Mouse (Mus musculus) embryonic facial prominence, embryonic 11.5 days (tissue): ENCODE results near the gene 0610030E20Rik. TPM values are rescaled to one million over a fixed set of nuclear protein-coding genes. Genes with fewer than 3 reads are reported as not detected.

Experiments used
- ATAC-seq: fragments of 200-750 bp; cut with Nextera tagmentation; replicated peaks from 2 replicates; pipeline ENCODE4 v1.8.0; 2017; ENCODE audit warnings: low read depth; ENCODE audit not compliant: insufficient number of reproducible peaks, low FRiP score, low TSS enrichment
- DNase-seq: peaks from one replicate; pipeline ENCODE4 v3.0.0-alpha.2; 2015; ENCODE audit warnings: low spot score
- H3K27ac ChIP-seq: fragments of 300-500 bp; sonication (generic); replicated peaks from 2 replicates; pipeline ENCODE4 v1.5.1; 2014; ENCODE audit warnings: mild to moderate bottlenecking, low read depth, low read length, control low read depth
- H3K27me3 ChIP-seq: fragments of 300-500 bp; sonication (generic); 2 replicates; pipeline ENCODE4 v1.6.1; 2014; ENCODE audit warnings: mild to moderate bottlenecking, low read length, moderate library complexity, mixed read lengths; ENCODE audit not compliant: control insufficient read depth, insufficient read depth
- H3K36me3 ChIP-seq: fragments of 300-500 bp; sonication (generic); replicated peaks from 2 replicates; pipeline ENCODE4 v1.6.1; 2014; ENCODE audit warnings: low read depth, mild to moderate bottlenecking, low read length, moderate library complexity, mixed read lengths; ENCODE audit not compliant: control insufficient read depth, insufficient read depth
- H3K4me1 ChIP-seq: fragments of 300-500 bp; sonication (generic); 2 replicates; pipeline ENCODE4 v1.6.1; 2014; ENCODE audit warnings: low read length, mixed read lengths; ENCODE audit not compliant: control insufficient read depth, insufficient read depth
- H3K4me2 ChIP-seq: fragments of 300-500 bp; sonication (generic); 2 replicates; pipeline ENCODE4 v1.6.1; 2014; ENCODE audit warnings: low read depth, mild to moderate bottlenecking, control low read depth, low read length, moderate library complexity
- H3K4me3 ChIP-seq: fragments of 300-500 bp; sonication (generic); 2 replicates; pipeline ENCODE4 v1.5.1; 2014; ENCODE audit warnings: low read depth, low read length, control low read depth
- H3K9ac ChIP-seq: fragments of 300-500 bp; sonication (generic); replicated peaks from 2 replicates; pipeline ENCODE4 v1.6.1; 2014; ENCODE audit warnings: mild to moderate bottlenecking, control low read depth, low read length
- H3K9me3 ChIP-seq: fragments of 300-500 bp; sonication (generic); replicated peaks from 2 replicates; pipeline ENCODE4 v1.6.1; 2016; ENCODE audit warnings: mild to moderate bottlenecking, low read length, inconsistent platforms, mixed read lengths; ENCODE audit not compliant: control insufficient read depth
- WGBS: fragments of 180-500 bp; shearing (Covaris S2); extraction: QIAGEN DNeasy Blood & Tissue Kit; methylation state at CpG from one replicate; pipeline ENCODE4 v1.1.7; 2014; 5-methylcytosine and 5-hydroxymethylcytosine counted together
- polyA plus RNA-seq: library from polyadenylated mRNA; unstranded; fragments of >200 nt; fragmentation: Nextera tagmentation; extraction: Ambion mirVana; gene quantifications from 2 replicates; pipeline ENCODE4 v1.2.1, GENCODE M21; 2014

The 0610030E20Rik gene
- polyA plus RNA-seq, 1 experiment from 2014 or later = 16.4 TPM

DNA sequence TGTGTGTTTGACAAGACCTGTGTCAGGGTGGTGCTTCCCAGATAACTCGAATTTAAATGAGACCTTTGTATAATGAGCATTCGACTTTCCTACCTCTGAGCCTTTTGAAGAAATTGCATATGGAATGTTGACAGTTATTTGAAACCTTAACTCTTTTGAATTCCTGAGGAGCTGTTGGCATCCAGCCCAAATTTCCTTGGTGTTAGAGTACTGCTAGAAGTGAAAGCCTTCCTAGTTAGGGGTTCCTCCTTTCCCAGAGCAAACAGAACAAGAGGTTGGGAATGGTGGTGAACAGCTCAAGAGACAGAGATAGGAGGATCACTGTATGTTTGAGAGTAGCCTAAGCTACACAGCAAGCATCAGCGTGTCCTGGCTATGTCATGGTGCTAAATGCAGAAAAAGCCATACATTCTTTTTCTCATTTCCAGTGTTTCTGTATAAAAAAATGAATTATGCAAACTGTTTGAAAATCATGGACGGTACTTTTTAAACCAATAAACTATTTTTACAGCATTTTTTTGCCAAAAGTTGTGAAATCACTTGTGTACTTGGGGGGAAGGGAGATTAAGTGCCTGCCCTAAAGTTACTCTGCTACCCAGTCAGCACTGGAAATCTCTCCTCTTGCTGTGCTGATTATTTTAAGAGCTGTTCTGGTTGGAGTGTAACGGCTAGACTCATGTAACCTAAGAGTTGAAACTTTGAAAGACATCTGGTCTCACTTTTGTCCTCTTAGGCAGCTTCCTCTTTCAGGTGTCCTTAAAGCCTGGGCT lies 5.7 kb downstream of the 0610030E20Rik start:
- no peak overlapping the region for H3K27ac ChIP-seq
- H3K4me2 ChIP-seq = no peak overlapping the region

DNA sequence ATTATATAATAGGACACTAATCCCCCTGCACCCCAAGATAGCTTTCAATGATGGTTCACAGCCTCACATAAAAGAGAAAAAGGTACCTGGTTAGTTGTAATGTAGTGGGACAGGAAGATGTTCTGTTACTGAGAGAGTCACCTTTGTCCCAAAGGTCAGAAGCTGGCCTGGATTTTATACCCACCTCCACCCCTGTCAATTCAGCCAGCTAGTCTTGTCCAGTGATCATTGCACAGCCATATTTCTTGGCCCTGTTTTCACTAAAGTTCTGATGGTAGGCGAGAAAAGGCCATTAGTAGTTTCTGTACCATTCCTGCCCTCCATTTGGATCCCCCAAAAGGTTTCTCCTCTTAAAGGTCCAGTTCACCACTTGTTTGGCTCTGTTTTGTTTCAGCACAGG lies 6.9 kb downstream of the 0610030E20Rik start:
- Histone ChIP-seq H3K27ac (no peak overlapping the region), H3K36me3 (no peaks in the 10 kb centered on the region), H3K4me2 (no peak overlapping the region), H3K9ac (no peak overlapping the region), H3K4me1 (no peaks in the 10 kb centered on the region; the same call in none of the 2 replicates), H3K9me3 (no peaks in the 10 kb centered on the region), H3K4me3 (no peak overlapping the region), H3K27me3 (no peaks in the 10 kb centered on the region)
- ATAC-seq (no peak), DNase-seq (no peak)
- WGBS = 75% methylated on average over 1 of the region's 1 CpGs

More for the DNA sequence above, 5.7 kb downstream of the 0610030E20Rik start:
- Histone ChIP-seq H3K4me1 (peaks cover 6% of the 10 kb centered on the region), H3K36me3 (no peaks in the 10 kb centered on the region), H3K27me3 (no peaks in the 10 kb centered on the region), H3K9ac (no peak overlapping the region), H3K9me3 (no peaks in the 10 kb centered on the region), H3K4me3 (no peak overlapping the region)
- ATAC-seq = no peak
- peak; percentile 68 for DNase-seq
- 53% methylated on average over 5 of the region's 5 CpGs for WGBS

DNA sequence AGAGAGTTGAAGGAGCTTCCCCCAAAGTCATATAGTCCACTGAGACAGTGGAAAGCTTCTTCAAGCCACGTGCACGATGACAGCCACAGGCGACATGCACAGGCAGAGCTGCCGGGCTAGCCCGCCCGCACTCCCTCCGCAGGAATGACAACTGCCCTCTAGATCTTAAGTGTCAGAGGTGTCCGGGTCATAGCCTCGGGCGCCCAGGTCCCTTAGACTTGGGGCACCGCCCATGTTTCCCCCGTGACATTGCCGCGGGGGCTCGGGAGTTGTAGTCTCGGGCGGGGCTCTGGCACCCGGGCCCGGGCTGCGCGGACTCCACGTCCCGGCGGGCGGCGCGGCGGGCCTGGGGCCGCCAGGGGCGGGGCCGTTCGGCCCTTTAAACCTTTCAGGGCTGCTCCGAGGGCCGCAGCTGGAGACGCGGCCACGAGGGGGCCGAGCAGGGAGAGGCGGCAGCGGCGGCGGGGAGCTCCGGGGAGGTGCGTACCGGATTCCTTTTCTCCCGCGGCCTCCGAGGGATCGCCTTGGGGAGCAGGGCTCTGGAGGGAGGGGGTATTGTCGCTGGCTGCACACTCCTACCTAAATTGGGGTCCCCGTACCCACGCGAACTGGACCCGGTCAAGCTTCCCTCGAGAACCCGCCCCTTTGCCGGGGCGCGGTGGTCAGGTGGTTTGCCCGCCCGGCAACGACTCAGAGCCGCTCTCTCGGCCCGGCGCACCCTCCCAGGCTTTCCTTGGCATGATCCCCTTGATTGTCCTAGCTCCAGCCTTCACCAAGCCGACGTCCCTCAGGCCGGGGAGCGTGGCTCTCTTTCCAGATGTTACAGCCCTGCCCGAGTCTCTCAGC lies 8.2 kb downstream of the 0610030E20Rik start, which contains the start of gene Tmem150a:
Tmem150a (plus strand) TSS at position 382 of the 846 bp plus-strand sequence.
- H3K4me2 ChIP-seq = peak within 1 kb of the TSS; percentile 97
- H3K4me1 ChIP-seq = no peaks in the 10 kb centered on the region; the same call in 1 of the 2 replicates
- H3K9me3 ChIP-seq = no peaks in the 10 kb centered on the region
- H3K27me3 ChIP-seq = no peaks in the 10 kb centered on the region
- no peak within 1 kb of the TSS for H3K27ac ChIP-seq
- DNase-seq = peak; percentile 85
- WGBS = under 1% methylated on average over 68 of the region's 71 CpGs
- ATAC-seq = peak; percentile 80
- peak within 1 kb of the TSS; percentile 56 for H3K4me3 ChIP-seq
- peaks cover 1% of the 10 kb centered on the region for H3K36me3 ChIP-seq
- peak within 1 kb of the TSS; percentile 72 for H3K9ac ChIP-seq

DNA sequence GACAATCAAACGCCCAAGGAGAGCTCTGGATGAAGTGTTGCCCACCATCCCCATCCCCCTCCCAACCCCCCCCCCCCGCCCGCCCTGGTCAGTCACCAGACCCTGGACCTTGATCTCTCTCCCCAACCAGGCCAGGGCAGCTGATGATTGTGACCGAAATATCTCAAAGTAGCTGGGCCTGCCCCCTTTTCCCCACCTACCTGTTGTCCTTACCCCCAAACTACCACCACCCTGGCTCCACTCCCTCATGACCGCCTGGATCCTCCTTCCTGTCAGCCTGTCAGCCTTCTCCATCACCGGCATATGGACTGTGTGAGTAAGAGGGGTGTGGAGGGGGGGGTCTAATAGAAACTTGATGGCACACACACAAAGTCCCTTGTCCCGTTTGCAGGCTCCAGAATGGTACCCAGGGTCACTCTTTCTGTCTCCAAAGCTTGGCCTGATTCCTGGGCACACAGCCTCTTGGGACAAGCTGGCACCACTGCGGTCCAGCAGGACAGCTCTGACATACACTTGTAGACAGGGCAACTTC lies 8.9 kb downstream of the 0610030E20Rik start:
- DNase-seq = no peak
- Histone ChIP-seq H3K27ac (no peak overlapping the region), H3K4me1 (peaks cover under 1% of the 10 kb centered on the region; the same call in 1 of the 2 replicates), H3K27me3 (no peaks in the 10 kb centered on the region), H3K4me2 (peak overlapping the region; percentile 97), H3K9me3 (no peaks in the 10 kb centered on the region), H3K9ac (peak overlapping the region; percentile 72), H3K4me3 (peak overlapping the region; percentile 56), H3K36me3 (peaks cover 6% of the 10 kb centered on the region)
- 33% methylated on average over 8 of the region's 8 CpGs for WGBS
- ATAC-seq = 0 out of 2 replicates have a peak, but pooled peaks have one; percentile 5

DNA sequence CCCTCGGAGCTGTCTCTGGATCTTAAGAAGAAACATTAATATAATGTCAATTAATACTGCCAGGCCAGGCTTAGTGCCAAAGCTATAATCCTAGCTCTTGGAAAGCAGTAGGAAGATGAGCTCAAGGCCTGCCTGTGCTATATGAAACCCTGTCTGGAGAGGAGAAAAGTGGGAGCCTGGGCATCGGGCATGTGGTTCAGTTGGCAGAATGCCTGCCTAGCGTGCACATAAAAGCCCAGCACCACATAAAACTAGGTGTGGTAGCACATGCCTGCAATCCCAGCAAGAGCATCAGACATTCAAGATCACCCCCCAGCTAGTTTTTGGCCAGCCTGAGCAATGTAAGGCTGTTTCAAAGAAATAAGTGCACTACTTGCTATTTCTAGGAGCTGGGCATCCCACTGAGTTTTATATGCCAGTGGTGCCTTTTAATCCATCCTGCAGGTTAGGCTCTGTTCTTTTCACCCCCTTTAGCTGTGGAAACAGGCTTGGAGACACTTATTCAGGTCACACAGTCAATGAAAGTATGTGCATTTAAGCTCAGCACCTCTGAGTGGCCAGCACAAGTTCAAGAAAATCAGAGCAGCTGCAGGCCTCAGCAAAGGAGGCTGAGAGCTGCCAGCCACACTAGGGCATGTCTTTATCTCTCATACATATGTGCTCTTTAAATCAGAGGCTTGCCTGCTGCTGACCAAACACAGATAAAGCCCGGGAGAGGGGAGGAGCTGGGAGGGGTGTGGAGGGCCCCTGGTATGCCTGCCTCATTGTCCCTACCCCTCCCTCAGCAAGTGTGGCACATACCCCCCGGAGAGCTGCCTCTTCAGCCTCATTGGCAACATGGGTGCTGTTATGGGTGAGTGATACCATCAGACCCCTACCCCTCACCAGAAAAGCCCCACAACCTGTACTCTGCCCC lies 10.3 kb downstream of the 0610030E20Rik start:
- Histone ChIP-seq H3K4me1 (peaks cover 2% of the 10 kb centered on the region; the same call in 1 of the 2 replicates), H3K27ac (no peak overlapping the region), H3K9ac (no peak overlapping the region), H3K27me3 (no peaks in the 10 kb centered on the region), H3K4me3 (no peak overlapping the region), H3K4me2 (no peak overlapping the region), H3K9me3 (no peaks in the 10 kb centered on the region), H3K36me3 (peaks cover 6% of the 10 kb centered on the region)
- ATAC-seq (no peak), DNase-seq (no peak)
- WGBS = 78% methylated on average over 5 of the region's 5 CpGs

DNA sequence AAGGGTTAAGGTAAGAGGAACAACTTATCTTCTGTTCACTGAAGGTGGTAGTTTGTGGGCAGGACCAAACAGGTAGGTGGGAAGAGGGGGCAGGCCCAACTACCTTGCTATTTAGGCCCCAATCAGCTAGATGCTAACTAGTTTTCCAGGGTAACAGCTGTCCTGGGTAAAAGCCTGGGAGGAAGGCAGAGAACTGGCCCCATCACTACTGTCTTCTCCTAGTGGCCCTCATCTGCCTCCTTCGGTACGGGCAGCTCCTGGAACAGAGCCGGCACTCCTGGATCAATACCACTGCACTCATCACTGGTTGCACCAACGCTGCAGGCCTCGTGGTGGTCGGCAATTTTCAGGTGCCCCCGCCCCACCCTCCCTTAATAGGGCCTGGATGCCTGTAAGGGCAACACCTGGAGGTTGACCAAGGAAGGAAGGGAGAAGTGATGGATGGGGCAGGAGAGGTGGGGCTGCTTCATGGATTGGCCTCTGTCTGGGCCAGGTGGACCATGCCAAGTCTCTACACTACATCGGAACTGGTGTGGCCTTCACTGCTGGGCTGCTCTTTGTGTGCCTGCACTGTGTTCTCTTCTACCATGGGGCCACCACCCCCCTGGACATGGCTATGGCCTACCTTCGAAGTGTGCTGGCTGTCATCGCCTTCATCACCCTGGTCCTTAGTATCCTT lies 11.1 kb downstream of the 0610030E20Rik start:
- peaks cover 2% of the 10 kb centered on the region; the same call in 1 of the 2 replicates for H3K4me1 ChIP-seq
- DNase-seq (no peak), ATAC-seq (no peak)
- no peak overlapping the region for H3K4me2 ChIP-seq
- no peaks in the 10 kb centered on the region for H3K9me3 ChIP-seq
- H3K36me3 ChIP-seq = peaks cover 6% of the 10 kb centered on the region
- H3K9ac ChIP-seq = no peak overlapping the region
- WGBS = 88% methylated on average over 10 of the region's 10 CpGs
- no peaks in the 10 kb centered on the region for H3K27me3 ChIP-seq
- no peak overlapping the region for H3K27ac ChIP-seq
- no peak overlapping the region for H3K4me3 ChIP-seq

DNA sequence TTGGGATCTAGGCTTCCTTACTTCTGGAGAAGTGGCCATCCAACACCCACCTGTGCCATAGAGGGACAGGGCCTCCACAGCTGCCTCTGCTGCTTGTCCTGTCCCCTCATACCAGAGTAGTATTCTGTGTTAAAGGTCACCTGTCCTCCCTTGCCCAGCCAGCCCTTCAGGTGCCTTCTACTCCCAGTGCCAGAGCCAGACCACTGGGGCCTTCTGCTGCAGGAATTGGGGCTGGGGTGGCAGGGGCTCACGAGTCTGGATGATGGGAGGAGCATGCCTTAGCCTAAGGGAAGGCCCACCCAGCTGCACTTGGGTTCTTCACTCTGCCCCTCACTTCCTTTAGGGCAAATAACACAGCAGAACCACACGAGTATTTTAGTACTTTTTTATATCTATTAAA lies 12.2 kb downstream of the 0610030E20Rik start:
- no peaks in the 10 kb centered on the region for H3K9me3 ChIP-seq
- peaks cover 2% of the 10 kb centered on the region; the same call in 1 of the 2 replicates for H3K4me1 ChIP-seq
- H3K4me3 ChIP-seq = no peak overlapping the region
- H3K4me2 ChIP-seq = no peak overlapping the region
- peaks cover 6% of the 10 kb centered on the region for H3K36me3 ChIP-seq
- H3K9ac ChIP-seq = no peak overlapping the region
- no peak overlapping the region for H3K27ac ChIP-seq
- 71% methylated on average over 2 of the region's 2 CpGs for WGBS
- DNase-seq (no peak), ATAC-seq (no peak)
- H3K27me3 ChIP-seq = no peaks in the 10 kb centered on the region
